Mouse (Mus musculus): Measurements from ENCODE around the gene Pald1.

DNA sequence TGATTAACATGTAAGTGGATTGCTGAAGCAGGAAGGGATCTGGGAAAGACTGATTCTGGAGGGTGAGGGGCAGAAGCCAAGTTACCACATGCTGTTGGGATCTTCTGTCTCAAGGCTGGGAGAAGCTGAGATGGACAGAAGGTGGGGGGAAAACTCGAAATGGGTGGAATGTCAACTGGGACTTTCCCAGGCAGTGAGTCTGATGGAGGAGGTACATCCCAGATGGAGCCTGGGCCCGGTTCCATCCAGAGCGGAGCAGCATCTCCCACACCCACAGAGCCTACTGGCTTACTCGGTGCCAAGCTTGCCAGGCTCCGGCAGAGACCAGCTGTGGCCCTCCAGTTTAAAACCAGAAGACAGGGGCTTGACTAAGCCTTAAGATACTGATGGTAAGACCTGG lies 52.3 kb downstream of the Pald1 start:
- TF ChIP-seq CTCF (IDR thresholded peaks at IDR 0.05; ENCODE audit: extremely low read depth, insufficient read length, insufficient replicate concordance, low read depth, low read length) (no peak), POLR2A (IDR thresholded peaks at IDR 0.05; ENCODE audit: low read depth, low read length) (no peak)
